Mouse (Mus musculus): ENCODE results near the gene Plagl2. TPM values are rescaled to one million over a fixed set of nuclear protein-coding genes. Genes with fewer than 3 reads are reported as not detected.

Gene Plagl2
- polyA plus RNA-seq, 1 experiment from 2014 or later, result 18.8 TPM

- WGBS, result 46% methylated on average over 2 of the region's 2 CpGs
- Histone ChIP-seq H3K4me2 (replicated peaks) (no peak overlapping the region), H3K4me1 (no peaks in the 10 kb centered on the region), H3K4me3 (replicated peaks) (no peak overlapping the region), H3K36me3 (peaks cover 91% of the 10 kb centered on the region), H3K27me3 (no peaks in the 10 kb centered on the region), H3K27ac (replicated peaks) (no peak overlapping the region), H3K9ac (no peak overlapping the region), H3K9me3 (replicated peaks) (no peaks in the 10 kb centered on the region)
- ATAC-seq (ENCODE audit: insufficient number of reproducible peaks, low FRiP score, low TSS enrichment, low read depth), result no peak
These were observed 55.0 kb downstream of the Plagl2 start for GRCm38 (mm10) chr2:153186176-153186591.

- no peak overlapping the region for H3K4me2 ChIP-seq (replicated peaks)
- H3K27me3 ChIP-seq, result no peaks in the 10 kb centered on the region
- no peaks in the 10 kb centered on the region for H3K9me3 ChIP-seq (replicated peaks)
- H3K4me3 ChIP-seq (replicated peaks), result no peak overlapping the region
- peaks cover 43% of the 10 kb centered on the region for H3K36me3 ChIP-seq
- H3K9ac ChIP-seq, result no peak overlapping the region
- ATAC-seq (ENCODE audit: insufficient number of reproducible peaks, low FRiP score, low TSS enrichment, low read depth), result no peak
- no peaks in the 10 kb centered on the region for H3K4me1 ChIP-seq
- 59% methylated on average over 3 of the region's 3 CpGs for WGBS
- no peak overlapping the region for H3K27ac ChIP-seq (replicated peaks)
These were observed 61.3 kb downstream of the Plagl2 start for GRCm38 (mm10) chr2:153179961-153180360.

- Histone ChIP-seq H3K9ac (no peak overlapping the region), H3K4me3 (replicated peaks) (no peak overlapping the region), H3K27me3 (no peaks in the 10 kb centered on the region), H3K4me2 (replicated peaks) (no peak overlapping the region), H3K36me3 (peaks cover 41% of the 10 kb centered on the region), H3K4me1 (no peaks in the 10 kb centered on the region), H3K27ac (replicated peaks) (no peak overlapping the region), H3K9me3 (replicated peaks) (no peaks in the 10 kb centered on the region)
- no peak for ATAC-seq (ENCODE audit: insufficient number of reproducible peaks, low FRiP score, low TSS enrichment, low read depth)
- 77% methylated on average over 10 of the region's 10 CpGs for WGBS
These were observed 61.9 kb downstream of the Plagl2 start for GRCm38 (mm10) chr2:153179126-153179860.

Other genes with a start within 250 kb of the Plagl2 start
- 144 and 151 TPM in 2 replicates for gene Pdrg1, start 226.0 kb downstream of the Plagl2 start, polyA plus RNA-seq (2015; fragmentation: Nextera tagmentation; extraction: Ambion mirVana)
- gene Xkr7, start 209.6 kb downstream of the Plagl2 start, polyA plus RNA-seq (2015; fragmentation: Nextera tagmentation; extraction: Ambion mirVana), result not detected in 2 replicates
- gene Ccm2l, start 175.5 kb downstream of the Plagl2 start, polyA plus RNA-seq (2015; fragmentation: Nextera tagmentation; extraction: Ambion mirVana), result 2.4 and 3.0 TPM in 2 replicates
- 10.2 and 11.8 TPM in 2 replicates for gene Hck, start 133.0 kb downstream of the Plagl2 start, polyA plus RNA-seq (2015; fragmentation: Nextera tagmentation; extraction: Ambion mirVana)
- gene Tm9sf4, start 80.1 kb downstream of the Plagl2 start, polyA plus RNA-seq (2015; fragmentation: Nextera tagmentation; extraction: Ambion mirVana), result 83.9 and 99.6 TPM in 2 replicates
- 16.0 and 16.5 TPM in 2 replicates for gene Tspyl3, start 16.0 kb downstream of the Plagl2 start, polyA plus RNA-seq (2015; fragmentation: Nextera tagmentation; extraction: Ambion mirVana)
- gene Pofut1, start 107 bp upstream of the Plagl2 start, polyA plus RNA-seq (2015; fragmentation: Nextera tagmentation; extraction: Ambion mirVana), result 8.0 and 8.1 TPM in 2 replicates
- gene Kif3b, start 50.0 kb upstream of the Plagl2 start, polyA plus RNA-seq (2015; fragmentation: Nextera tagmentation; extraction: Ambion mirVana), result 7.5 and 9.0 TPM in 2 replicates
- 12.3 and 13.4 TPM in 2 replicates for gene Asxl1, start 104.4 kb upstream of the Plagl2 start, polyA plus RNA-seq (2015; fragmentation: Nextera tagmentation; extraction: Ambion mirVana)

Measured in embryonic facial prominence, embryonic 15.5 days (tissue).